Mouse (Mus musculus): Measurements from ENCODE around the gene Rasgef1c. TPM values are rescaled to one million over a fixed set of nuclear protein-coding genes. Genes with fewer than 3 reads are reported as not detected.
A peak's percentile ranks its signal among the peaks of the same experiment; 100 is the strongest.

Gene Rasgef1c
- total RNA-seq (2021) = under 1 TPM; 0.53 to 0.54 TPM
- long read RNA-seq, experiment 1, partial matches to known transcripts = 0 of 1 reads
- long read RNA-seq, experiment 1, other reads (novel, unspliced or antisense) = 0 of 1 reads
- long read RNA-seq, experiment 2, partial matches to known transcripts = 1 of 5 reads
- long read RNA-seq, experiment 2, other reads (novel, unspliced or antisense) = 1 of 5 reads

GRCm38 (mm10) chr11:49901659-49902458, at the start of gene Rasgef1c:
TSS of gene Rasgef1c (plus strand) at chr11:49901835.
- DNase-seq (ENCODE audit: low spot score in 2 of 2) = peak; percentile 77 to 82

DNA sequence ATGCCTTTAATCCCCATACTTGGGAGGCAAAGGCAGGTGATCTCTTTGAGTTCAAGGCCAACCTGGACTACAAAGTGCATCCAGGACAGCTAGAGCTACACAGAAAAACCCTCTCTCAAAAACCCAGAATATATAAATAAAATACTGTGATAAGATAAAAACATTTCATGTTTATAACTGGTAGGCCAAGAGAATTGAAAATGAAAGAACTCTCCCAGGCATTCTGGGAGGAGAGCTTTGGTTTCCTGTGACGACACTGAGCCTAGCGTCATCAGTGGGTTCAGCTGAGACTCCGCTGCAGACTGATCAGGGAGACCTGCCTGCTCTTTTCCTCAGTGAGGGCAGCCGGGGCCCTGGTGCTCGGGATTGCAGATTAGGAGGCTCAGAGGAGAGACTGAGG, 46.5 kb upstream of the Rasgef1c start:
- no peak for DNase-seq (ENCODE audit: low spot score in 2 of 2)

DNA sequence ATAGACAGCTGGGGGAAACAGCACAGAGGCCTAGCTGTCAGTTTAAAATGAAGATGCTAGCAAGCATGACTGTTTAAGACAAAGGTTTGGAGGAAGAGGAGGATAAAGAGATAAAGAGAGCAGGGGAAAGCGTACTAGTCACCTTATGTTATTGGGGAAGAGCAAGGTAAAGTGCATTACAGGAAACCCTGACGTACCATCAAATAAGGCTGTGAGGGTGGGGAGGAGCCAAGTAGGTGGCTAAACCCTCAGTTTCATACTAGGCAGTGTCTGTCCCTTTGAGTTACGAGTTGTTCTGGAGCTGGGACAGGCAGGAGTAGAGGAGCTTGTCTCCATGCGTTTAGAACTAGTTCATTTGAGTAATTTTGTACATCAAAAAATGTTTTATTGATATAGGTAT, 40.5 kb upstream of the Rasgef1c start:
- no peak for DNase-seq (ENCODE audit: low spot score in 2 of 2)

- DNase-seq (ENCODE audit: low spot score in 2 of 2) = no peak
Measured at GRCm38 (mm10) chr11:49863926-49864325, 37.7 kb upstream of the Rasgef1c start.

DNA sequence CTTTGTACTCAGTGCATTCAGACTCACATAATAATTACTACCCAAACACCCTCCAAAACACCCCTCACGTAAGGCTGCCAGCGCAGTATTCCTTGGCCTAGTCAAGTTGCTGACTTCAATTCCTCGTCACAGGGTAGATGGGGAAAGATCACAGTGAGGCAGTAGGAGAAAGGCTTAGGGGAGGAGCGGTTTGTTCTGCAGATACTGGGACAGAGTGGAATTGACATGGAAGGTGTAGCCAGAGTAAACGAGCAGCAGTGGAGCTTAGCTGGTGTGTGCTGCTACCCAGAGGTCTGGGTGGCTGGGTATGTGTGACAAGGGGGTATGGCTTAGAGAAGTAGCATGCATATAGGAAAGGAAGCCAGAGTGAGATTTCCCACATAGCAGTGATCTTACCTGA, 34.3 kb upstream of the Rasgef1c start:
- no peak for DNase-seq (ENCODE audit: low spot score in 2 of 2)

DNA sequence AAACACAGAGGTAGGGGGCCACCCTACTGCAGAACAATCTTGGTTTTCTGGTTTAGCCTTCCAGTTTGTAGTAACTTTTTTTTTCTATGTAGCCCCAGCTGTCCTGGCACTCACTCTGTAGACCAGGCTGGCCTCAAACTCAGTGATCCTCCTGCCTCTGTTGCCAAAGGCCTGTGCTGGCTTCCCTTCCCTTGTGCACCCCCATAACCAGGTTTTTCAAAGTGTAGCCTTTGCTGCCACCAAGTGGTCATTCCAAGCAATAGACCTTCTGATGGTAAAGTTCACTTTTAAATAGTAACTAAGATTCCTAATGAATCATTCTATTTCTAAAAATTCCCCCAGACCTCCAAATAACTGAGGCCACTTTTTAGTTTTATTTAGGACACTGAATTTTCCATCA, 31.9 kb upstream of the Rasgef1c start:
- DNase-seq (ENCODE audit: low spot score in 2 of 2) = peak in 1 of 2 experiments; percentile 46

- peak in 1 of 2 experiments; percentile 28 for DNase-seq (ENCODE audit: low spot score in 2 of 2)
Measured at GRCm38 (mm10) chr11:49871914-49872313, 29.7 kb upstream of the Rasgef1c start.

- DNase-seq (ENCODE audit: low spot score in 2 of 2) = no peak
Measured at GRCm38 (mm10) chr11:49872779-49873178, 28.9 kb upstream of the Rasgef1c start.

DNA sequence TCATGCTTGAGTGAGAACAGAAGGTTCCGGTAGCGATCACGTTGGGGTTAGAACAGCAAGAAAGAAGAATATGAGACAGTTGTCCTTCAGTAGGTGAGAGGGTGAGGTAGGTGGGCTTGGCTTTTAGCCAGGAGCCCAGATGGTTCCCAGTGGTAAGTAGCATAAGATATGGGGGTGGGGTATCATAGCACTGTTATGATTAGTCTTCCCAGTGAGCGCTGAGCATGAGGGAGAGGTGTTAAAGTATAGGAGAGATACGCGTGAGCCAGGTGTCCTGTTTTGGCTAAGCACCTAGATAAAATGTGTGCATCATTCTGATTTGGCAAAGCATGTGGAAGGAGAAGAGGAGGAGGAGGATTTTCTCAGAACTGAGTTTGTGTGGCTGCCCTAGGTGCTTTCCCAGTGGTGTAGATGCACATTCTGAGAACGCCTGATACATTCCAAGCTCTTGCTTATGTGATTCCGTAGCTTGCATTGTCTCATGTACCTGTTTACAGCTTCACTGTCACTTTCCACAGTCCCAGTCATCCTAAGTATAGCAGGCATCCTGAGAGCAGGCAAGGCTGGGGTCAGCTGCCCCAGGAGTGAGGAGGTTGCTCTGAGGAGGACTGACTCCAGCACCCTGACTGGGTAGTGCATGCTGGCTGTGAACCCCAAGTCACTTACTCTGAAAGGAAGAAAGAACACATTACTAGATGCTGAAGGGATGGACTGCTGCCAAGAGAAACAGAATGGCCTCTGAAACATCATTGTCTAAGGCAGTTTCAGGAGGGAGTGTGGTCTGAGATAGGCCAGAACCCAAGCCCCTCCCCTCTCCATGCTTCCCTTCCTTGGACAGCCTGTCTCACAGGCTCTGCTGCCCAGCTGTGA, 24.5 kb upstream of the Rasgef1c start:
- DNase-seq (ENCODE audit: low spot score in 2 of 2) = no peak

DNA sequence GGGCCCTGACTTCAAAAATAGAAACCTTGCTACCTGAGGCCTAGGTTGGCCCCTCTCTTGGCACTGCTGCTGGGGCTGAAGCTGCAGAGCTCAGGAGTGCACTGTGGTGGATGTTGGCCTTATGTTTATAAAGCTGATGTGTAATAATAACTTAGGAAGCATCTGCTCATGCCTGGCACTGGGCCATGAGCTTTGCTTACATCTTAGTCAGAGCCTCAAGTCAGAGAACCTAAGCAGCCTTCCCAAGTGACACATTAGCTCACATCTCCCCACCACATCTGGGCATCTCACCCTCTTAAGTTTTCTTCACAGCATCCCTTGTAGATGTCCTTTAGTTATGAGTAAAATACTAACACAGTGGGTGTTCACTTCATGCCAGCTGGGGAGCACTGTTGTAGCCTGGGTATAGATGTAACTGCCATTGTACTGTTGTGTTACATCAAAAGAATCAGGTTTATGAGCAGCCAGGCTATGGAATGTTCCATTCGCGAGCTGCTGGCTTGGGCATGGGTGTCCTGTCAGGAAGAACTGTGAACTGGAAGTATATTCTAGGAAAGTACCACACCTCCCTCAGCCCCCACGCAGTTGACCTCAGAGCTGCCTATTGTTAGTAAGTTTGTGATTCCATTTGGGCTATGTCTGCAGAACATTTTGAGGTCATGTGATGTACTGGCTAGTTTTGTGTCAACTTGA, 21.5 kb upstream of the Rasgef1c start:
- no peak for DNase-seq (ENCODE audit: low spot score in 2 of 2)

GRCm38 (mm10) chr11:49883394-49883793, 18.2 kb upstream of the Rasgef1c start:
- DNase-seq (ENCODE audit: low spot score in 2 of 2) = no peak

DNA sequence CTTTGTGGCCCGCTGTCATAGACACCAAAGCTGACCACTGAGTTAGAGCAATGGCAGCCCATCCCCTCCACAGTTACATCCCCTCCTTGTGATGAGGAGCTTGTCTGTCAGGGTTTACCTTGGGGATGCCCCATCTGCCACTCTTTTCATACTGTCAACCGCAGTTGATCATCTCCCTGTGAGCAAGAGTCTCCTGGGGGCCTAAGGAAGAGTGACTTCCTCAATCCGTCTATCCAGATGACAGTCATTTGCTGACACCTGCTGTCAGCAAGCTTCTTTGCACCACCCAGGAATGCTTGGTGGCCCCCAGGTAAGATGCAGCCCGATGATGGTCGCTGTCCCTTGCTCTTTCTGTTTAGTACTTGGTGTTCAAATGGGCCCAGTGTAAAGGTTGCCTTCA, 13.2 kb upstream of the Rasgef1c start:
- DNase-seq (ENCODE audit: low spot score in 2 of 2) = no peak

- no peak for DNase-seq (ENCODE audit: low spot score in 2 of 2)
Measured at GRCm38 (mm10) chr11:49891993-49892392, 9.6 kb upstream of the Rasgef1c start.

- no peak for DNase-seq (ENCODE audit: low spot score in 2 of 2)
Measured at GRCm38 (mm10) chr11:49893806-49894205, 7.8 kb upstream of the Rasgef1c start.

- no peak for DNase-seq (ENCODE audit: low spot score in 2 of 2)
Measured at GRCm38 (mm10) chr11:49895966-49896590, 5.6 kb upstream of the Rasgef1c start.

DNA sequence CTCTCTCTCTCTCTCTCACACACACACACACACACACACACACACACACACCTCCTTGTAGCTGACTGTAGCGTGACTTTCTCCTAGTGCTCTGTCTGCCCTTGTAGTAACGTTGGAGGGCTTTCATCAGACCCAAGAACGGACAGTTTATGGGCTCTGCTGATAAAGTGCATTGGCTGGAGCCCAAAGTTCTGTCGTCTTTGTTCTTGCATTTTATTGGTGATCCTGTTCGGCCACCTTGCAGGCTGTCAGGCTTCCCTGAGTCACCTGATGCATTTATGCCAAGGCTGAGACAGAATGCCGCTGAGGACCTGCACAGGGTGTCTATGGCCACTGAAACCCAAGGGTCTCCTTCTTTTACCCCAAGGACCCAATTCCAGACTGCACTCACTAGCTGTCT, 1.6 kb upstream of the Rasgef1c start:
- peak in 1 of 2 experiments; percentile 22 for DNase-seq (ENCODE audit: low spot score in 2 of 2)

GRCm38 (mm10) chr11:49900962-49901658, 525 bp upstream of the Rasgef1c start:
- DNase-seq (ENCODE audit: low spot score in 2 of 2) = no peak

- peak; percentile 74 to 81 for DNase-seq (ENCODE audit: low spot score in 2 of 2)
Measured at GRCm38 (mm10) chr11:49903333-49903732, 1.7 kb downstream of the Rasgef1c start.

GRCm38 (mm10) chr11:49918521-49919180, 17.0 kb downstream of the Rasgef1c start:
- DNase-seq (ENCODE audit: low spot score in 2 of 2) = peak in 1 of 2 experiments; percentile 13
